Mouse (Mus musculus) ZHBTc4 (cell line): ENCODE measurements around the gene Tpcn2.

ENCODE experiments used
- DNase-seq: peaks from one replicate; pipeline ENCODE4 v3.0.0-alpha.2; 2011; ENCODE audit warnings: low read depth, low spot score

Tpcn2 gene

GRCm38 (mm10) chr7:145155666-145156065 lies 128.1 kb downstream of the Tpcn2 start:
- DNase-seq: no peak

GRCm38 (mm10) chr7:145154066-145154465 lies 129.7 kb downstream of the Tpcn2 start:
- DNase-seq: peak; percentile 54

- no peak for DNase-seq
Measured at GRCm38 (mm10) chr7:145151845-145152244, 132.0 kb downstream of the Tpcn2 start.

GRCm38 (mm10) chr7:145148902-145149301 lies 134.9 kb downstream of the Tpcn2 start:
- no peak for DNase-seq

GRCm38 (mm10) chr7:145147973-145148698 lies 135.7 kb downstream of the Tpcn2 start:
- peak; percentile 73 for DNase-seq

GRCm38 (mm10) chr7:145146252-145146930 lies 137.4 kb downstream of the Tpcn2 start:
- peak; percentile 40 for DNase-seq

GRCm38 (mm10) chr7:145143502-145144070 lies 140.2 kb downstream of the Tpcn2 start:
- DNase-seq: no peak

- no peak for DNase-seq
Measured at GRCm38 (mm10) chr7:145140656-145141055, 143.2 kb downstream of the Tpcn2 start.

- DNase-seq: peak; percentile 78
Measured at GRCm38 (mm10) chr7:145139576-145139975, 144.2 kb downstream of the Tpcn2 start.

GRCm38 (mm10) chr7:145139100-145139499 lies 144.7 kb downstream of the Tpcn2 start:
- peak; percentile 98 for DNase-seq

- DNase-seq: peak; percentile 48
Measured at GRCm38 (mm10) chr7:145137871-145138270, 145.9 kb downstream of the Tpcn2 start.

GRCm38 (mm10) chr7:145136831-145137230 lies 147.0 kb downstream of the Tpcn2 start:
- peak; percentile 51 for DNase-seq
